Mouse (Mus musculus): ENCODE results near the gene Casc1. TPM values are rescaled to one million over a fixed set of nuclear protein-coding genes. Genes with fewer than 3 reads are reported as not detected.

Gene Casc1
- polyA plus RNA-seq, 1 experiment, result 1.6 TPM

DNA sequence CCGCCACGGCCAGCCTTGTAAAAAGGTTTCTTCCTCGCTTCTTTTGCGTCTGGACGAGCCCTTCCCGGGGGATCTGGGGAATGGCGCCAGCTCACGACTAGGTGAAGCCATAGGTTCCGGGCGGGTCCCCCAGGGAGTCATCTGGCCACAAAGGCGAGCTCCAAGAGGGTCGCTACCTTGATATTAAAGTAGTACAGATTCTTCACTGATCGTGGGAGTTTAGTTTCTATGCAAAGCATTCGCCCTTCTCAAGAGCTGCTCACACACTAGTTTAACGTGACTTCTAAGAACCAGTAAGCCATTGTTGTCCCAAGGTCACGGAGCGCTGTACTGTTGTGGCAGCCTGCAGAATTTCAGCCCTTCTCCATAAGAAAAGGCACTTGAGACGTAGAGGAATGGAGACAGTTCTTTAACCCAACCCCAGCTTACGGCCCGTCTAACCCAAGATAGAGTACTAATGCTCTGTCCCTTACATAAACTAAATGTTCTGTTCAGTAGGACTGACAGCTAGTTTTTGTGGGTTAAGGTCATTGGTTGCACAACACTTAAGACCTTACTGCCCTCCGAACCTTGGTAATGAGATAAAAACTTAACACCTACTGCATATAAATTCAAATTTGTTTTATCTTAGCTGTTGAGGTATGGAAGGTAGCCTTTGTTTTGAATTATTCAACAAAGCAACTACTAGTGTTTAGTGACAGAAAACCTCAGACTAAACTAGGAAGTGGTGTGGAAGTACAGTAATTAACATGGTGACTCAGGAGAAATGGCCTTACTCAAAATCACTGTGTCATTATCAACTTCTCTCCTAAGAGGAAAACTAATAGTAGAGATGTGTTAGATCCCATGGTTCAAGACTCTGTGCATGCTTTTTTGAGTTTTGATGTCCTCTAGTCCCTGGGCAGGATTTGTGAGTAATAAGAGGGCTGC, 836 bp upstream of the Casc1 start:
- Histone ChIP-seq H3K4me3 (ENCODE audit: control insufficient read depth, insufficient read depth, low read length) (peak overlapping the region; percentile 78), H3K27me3 (ENCODE audit: control insufficient read depth, insufficient read depth, low read length) (no peaks in the 10 kb centered on the region), H3K4me1 (replicated peaks; ENCODE audit: control insufficient read depth, insufficient read depth, low read length) (0 out of 2 replicates have a peak, but pooled peaks cover 2% of the 10 kb centered on the region), H3K27ac (ENCODE audit: control insufficient read depth, insufficient read depth, low read length) (peak overlapping the region; percentile 64), H3K36me3 (ENCODE audit: control insufficient read depth, insufficient read depth, low read length) (0 out of 2 replicates have a peak, but pooled peaks cover 5% of the 10 kb centered on the region)
- no peak for TF ChIP-seq CTCF (IDR thresholded peaks at IDR 0.05; ENCODE audit: borderline replicate concordance, control insufficient read depth, extremely low read depth, insufficient read depth, low read length, poor library complexity)
- no peak for TF ChIP-seq POLR2A (IDR thresholded peaks at IDR 0.05; ENCODE audit: control insufficient read depth, extremely low read depth, insufficient read depth, low read length, poor library complexity)
- DNase-seq, result no peak
- 2% methylated on average over 21 of the region's 21 CpGs for WGBS

DNA sequence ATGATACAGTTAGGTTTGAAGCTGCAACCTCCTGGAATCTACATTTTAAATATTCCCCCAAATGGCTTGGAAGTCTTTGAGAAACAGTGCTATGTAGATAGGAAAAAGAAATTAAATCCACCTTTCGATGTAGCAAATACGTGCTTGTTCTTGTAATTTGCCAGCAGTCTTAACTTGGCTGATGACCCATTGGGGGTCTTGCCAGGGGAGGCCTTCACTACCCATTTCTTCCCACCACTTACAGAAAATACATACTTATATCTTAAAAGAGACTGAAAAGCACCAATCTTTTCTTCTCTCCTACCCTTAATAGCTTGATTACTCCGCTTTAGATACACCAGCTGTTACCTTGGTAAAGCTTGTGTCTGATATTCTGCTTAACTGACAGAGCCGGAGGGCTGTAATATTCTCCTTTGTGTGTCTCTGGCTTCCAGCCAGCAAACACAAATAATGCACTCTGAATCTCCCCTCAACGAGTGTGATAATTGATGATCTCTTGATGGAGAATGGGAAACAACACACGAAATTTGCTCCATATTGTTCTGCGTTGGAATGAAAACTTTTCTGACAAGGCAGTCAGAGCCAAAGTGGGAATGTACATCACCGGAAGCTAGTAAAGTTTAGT, 637 bp downstream of the Casc1 start:
- TF ChIP-seq POLR2A (IDR thresholded peaks at IDR 0.05; ENCODE audit: control insufficient read depth, extremely low read depth, insufficient read depth, low read length, poor library complexity), result no peak
- no peak for TF ChIP-seq CTCF (IDR thresholded peaks at IDR 0.05; ENCODE audit: borderline replicate concordance, control insufficient read depth, extremely low read depth, insufficient read depth, low read length, poor library complexity)
- H3K4me3 ChIP-seq (ENCODE audit: control insufficient read depth, insufficient read depth, low read length), result peak overlapping the region; percentile 69
- no peaks in the 10 kb centered on the region for H3K27me3 ChIP-seq (ENCODE audit: control insufficient read depth, insufficient read depth, low read length)
- no peaks in the 10 kb centered on the region for H3K36me3 ChIP-seq (ENCODE audit: control insufficient read depth, insufficient read depth, low read length)
- WGBS, result 33% methylated on average over 8 of the region's 8 CpGs
- H3K4me1 ChIP-seq (replicated peaks; ENCODE audit: control insufficient read depth, insufficient read depth, low read length), result 0 out of 2 replicates have a peak, but pooled peaks cover 2% of the 10 kb centered on the region
- H3K27ac ChIP-seq (ENCODE audit: control insufficient read depth, insufficient read depth, low read length), result no peak overlapping the region; the same call in 1 of the 2 replicates
- DNase-seq, result no peak

DNA sequence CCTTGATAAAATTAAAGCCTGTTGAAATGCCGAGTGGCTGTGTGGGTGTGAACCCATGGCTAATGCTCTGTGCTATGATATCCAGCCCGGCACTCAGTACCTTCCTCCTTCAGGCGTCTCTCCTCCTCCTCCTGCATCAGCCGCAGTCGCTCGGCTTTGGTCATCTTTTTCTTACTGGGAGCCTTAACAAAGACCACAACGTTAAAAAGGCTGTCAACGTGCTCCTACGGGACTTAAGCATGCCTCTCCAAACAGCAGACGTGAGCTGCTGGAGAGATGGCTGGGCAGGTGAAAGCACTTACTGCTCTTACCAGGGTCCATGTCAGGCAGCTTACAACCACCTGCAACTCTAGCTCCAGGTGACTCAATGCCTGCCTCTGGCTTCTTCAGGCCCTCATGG, 5.7 kb downstream of the Casc1 start:
- Histone ChIP-seq H3K27ac (ENCODE audit: control insufficient read depth, insufficient read depth, low read length) (no peak overlapping the region), H3K4me3 (ENCODE audit: control insufficient read depth, insufficient read depth, low read length) (no peak overlapping the region), H3K36me3 (ENCODE audit: control insufficient read depth, insufficient read depth, low read length) (no peaks in the 10 kb centered on the region), H3K27me3 (ENCODE audit: control insufficient read depth, insufficient read depth, low read length) (no peaks in the 10 kb centered on the region), H3K4me1 (replicated peaks; ENCODE audit: control insufficient read depth, insufficient read depth, low read length) (no peaks in the 10 kb centered on the region)
- WGBS, result 92% methylated on average over 10 of the region's 10 CpGs
- no peak for DNase-seq
- TF ChIP-seq CTCF (IDR thresholded peaks at IDR 0.05; ENCODE audit: borderline replicate concordance, control insufficient read depth, extremely low read depth, insufficient read depth, low read length, poor library complexity) (no peak), POLR2A (IDR thresholded peaks at IDR 0.05; ENCODE audit: control insufficient read depth, extremely low read depth, insufficient read depth, low read length, poor library complexity) (no peak)

DNA sequence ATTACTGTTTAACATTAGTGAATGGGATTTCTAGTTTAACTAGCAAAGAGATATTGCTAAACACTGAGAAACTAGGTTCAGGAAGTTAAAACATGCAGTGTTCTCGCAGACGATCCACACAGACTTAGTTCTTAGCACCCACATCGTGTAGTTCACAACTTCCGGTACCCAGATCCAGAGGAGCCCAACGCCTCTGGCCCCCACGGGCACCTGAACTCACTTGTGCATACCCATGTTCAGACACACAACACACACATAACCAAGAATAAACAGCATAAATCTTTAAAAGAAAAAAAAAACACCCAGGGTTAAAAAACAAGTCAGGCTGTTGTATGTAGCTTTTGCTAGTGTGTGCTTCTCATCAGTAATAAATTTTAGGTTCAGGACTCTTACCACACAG, 6.4 kb downstream of the Casc1 start:
- H3K4me1 ChIP-seq (replicated peaks; ENCODE audit: control insufficient read depth, insufficient read depth, low read length), result no peaks in the 10 kb centered on the region
- H3K27me3 ChIP-seq (ENCODE audit: control insufficient read depth, insufficient read depth, low read length), result no peaks in the 10 kb centered on the region
- no peak for TF ChIP-seq POLR2A (IDR thresholded peaks at IDR 0.05; ENCODE audit: control insufficient read depth, extremely low read depth, insufficient read depth, low read length, poor library complexity)
- no peak for TF ChIP-seq CTCF (IDR thresholded peaks at IDR 0.05; ENCODE audit: borderline replicate concordance, control insufficient read depth, extremely low read depth, insufficient read depth, low read length, poor library complexity)
- DNase-seq, result no peak
- no peak overlapping the region for H3K4me3 ChIP-seq (ENCODE audit: control insufficient read depth, insufficient read depth, low read length)
- no peaks in the 10 kb centered on the region for H3K36me3 ChIP-seq (ENCODE audit: control insufficient read depth, insufficient read depth, low read length)
- 94% methylated on average over 6 of the region's 6 CpGs for WGBS
- no peak overlapping the region for H3K27ac ChIP-seq (ENCODE audit: control insufficient read depth, insufficient read depth, low read length)

DNA sequence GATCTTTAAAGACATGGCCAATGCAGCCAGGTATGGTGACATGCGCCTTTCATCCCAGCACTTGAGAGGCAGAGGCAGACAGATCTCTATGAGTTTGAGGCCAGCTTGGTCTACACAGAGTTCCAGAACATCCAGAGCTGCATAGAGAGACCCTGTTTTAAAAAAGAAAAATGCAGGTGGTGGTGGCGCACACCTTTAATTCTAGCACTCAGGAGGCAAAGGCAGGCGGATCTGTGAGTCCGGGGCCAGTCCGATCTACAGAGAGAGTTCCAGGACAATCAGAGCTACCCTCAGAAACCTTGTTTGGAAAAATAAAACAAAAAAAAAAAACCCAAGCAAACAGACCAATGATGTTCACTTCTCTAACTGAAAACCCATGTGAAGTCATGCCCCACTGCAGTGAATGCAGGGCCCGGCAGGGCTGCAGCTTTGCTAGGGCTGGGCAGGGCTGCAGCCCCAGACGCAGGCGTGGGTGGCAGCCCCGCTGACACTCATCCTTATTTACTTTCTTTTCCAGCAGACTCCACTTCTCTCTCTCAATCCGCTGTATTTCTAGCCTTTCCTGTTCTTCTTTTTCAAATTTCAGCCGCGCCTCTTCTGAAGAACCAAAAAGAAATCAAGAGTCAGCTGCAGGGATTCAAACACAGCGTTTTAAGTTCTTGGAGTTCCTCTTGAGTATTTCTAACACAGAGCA, 8.2 kb downstream of the Casc1 start:
- WGBS, result 82% methylated on average over 13 of the region's 13 CpGs
- no peak overlapping the region for H3K27ac ChIP-seq (ENCODE audit: control insufficient read depth, insufficient read depth, low read length)
- H3K4me3 ChIP-seq (ENCODE audit: control insufficient read depth, insufficient read depth, low read length), result no peak overlapping the region
- no peak for TF ChIP-seq POLR2A (IDR thresholded peaks at IDR 0.05; ENCODE audit: control insufficient read depth, extremely low read depth, insufficient read depth, low read length, poor library complexity)
- TF ChIP-seq CTCF (IDR thresholded peaks at IDR 0.05; ENCODE audit: borderline replicate concordance, control insufficient read depth, extremely low read depth, insufficient read depth, low read length, poor library complexity), result no peak
- H3K36me3 ChIP-seq (ENCODE audit: control insufficient read depth, insufficient read depth, low read length), result no peaks in the 10 kb centered on the region
- DNase-seq, result no peak
- H3K27me3 ChIP-seq (ENCODE audit: control insufficient read depth, insufficient read depth, low read length), result no peaks in the 10 kb centered on the region
- no peaks in the 10 kb centered on the region for H3K4me1 ChIP-seq (replicated peaks; ENCODE audit: control insufficient read depth, insufficient read depth, low read length)

Measured in thymus, adult 2 months (tissue).